Mouse (Mus musculus): ENCODE results near the gene Ephx3. TPM values are rescaled to one million over a fixed set of nuclear protein-coding genes. Genes with fewer than 3 reads are reported as not detected.

Gene Ephx3
- total and polyA plus RNA-seq, 3 experiments, result 0.24 to 0.30 TPM; not detected in 1

DNA sequence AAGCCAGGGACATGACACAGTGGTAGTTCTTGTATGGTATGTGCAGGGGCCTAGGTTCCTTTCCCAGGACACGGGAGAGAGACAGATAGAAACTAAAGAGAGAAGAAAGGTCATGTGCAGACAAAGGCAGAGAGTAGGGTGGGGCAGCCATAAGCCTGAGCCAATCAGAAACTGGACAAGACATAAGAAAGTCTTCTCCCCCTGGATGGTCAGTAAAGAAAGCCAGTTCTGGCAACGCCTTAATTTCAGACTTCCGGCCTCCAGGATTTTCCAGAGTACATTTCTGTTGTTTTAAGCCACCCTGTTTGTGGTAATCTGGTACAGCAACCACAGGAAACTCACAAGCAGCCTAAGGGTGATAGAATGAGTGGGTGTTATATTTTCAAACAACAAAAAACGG, 28.5 kb downstream of the Ephx3 start:
- no peak overlapping the region for H3K4me2 ChIP-seq (ENCODE audit: insufficient read depth, low read depth, poor library complexity, severe bottlenecking)
- no peak overlapping the region for H3K4me3 ChIP-seq (replicated peaks in 1 of 3; ENCODE audit: low read depth in 2 of 3, low read length in 2 of 3, poor library complexity in 1 of 3)
- dilution Hi-C loops (cut with MboI; ENCODE audit: extremely low pct_ligation_motif_present, extremely low pct_unique_long_range_greater_than_20kb, low sequenced_read_pairs), result no loop called here
- DNase-seq (ENCODE audit: extremely low read depth), result no peak
- H3K27ac ChIP-seq (ENCODE audit: insufficient read depth, low read depth), result no peak overlapping the region
- no peak overlapping the region for H3K9ac ChIP-seq (ENCODE audit: insufficient read depth, low read depth)
- H3K9me3 ChIP-seq (replicated peaks; ENCODE audit: low read length), result no peaks in the 10 kb centered on the region
- peaks cover 51% of the 10 kb centered on the region for H3K27me3 ChIP-seq (replicated peaks)
- TF ChIP-seq POLR2AphosphoS2 (IDR thresholded peaks at IDR 0.05; ENCODE audit: low read depth, low read length) (no peak), HCFC1 (IDR thresholded peaks at IDR 0.05; ENCODE audit: low read depth, low read length) (no peak), JUND (conservative IDR thresholded peaks at IDR 0.05; ENCODE audit: low read depth, low read length) (no peak)
- in situ Hi-C loops (cut with MboI; ENCODE audit: low pct_ligation_motif_present, low pct_unique_long_range_greater_than_20kb, low sequenced_read_pairs), result no loop called here
- no peaks in the 10 kb centered on the region for H3K79me2 ChIP-seq (replicated peaks; ENCODE audit: control insufficient read depth, extremely low read depth, insufficient read depth, poor library complexity, severe bottlenecking)
- peaks cover 24 to 28% of the 10 kb centered on the region in 2 experiments for H3K4me1 ChIP-seq (ENCODE audit: control insufficient read depth in 1 of 2, insufficient read depth in 2 of 2)
- no peaks in the 10 kb centered on the region for H3K36me3 ChIP-seq (replicated peaks in 1 of 2; ENCODE audit: control insufficient read depth in 1 of 2, insufficient read depth in 1 of 2, low read length in 1 of 2)

DNA sequence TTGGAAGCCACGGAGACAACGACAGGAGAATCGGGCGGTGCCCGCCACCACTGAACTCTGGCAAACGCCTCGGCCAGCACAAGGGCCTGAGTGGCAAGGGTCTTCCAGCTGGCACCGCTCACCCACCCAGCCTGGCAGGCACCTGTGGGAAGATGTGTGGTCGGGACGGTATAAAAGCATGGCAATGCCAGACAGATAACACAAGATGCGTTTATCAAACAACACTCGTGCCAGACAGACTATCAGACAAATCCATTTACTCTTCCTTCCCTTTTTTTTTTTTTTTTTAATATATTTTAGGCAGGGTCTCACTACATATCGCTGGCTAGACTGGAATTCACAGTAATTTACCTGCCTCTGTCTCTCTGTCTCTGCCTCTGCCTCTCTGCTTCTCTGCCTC, 30.5 kb downstream of the Ephx3 start:
- dilution Hi-C loops (cut with MboI; ENCODE audit: extremely low pct_ligation_motif_present, extremely low pct_unique_long_range_greater_than_20kb, low sequenced_read_pairs) (no loop called here), in situ Hi-C loops (cut with MboI; ENCODE audit: low pct_ligation_motif_present, low pct_unique_long_range_greater_than_20kb, low sequenced_read_pairs) (no loop called here)
- no peak overlapping the region for H3K4me3 ChIP-seq (replicated peaks in 1 of 3; ENCODE audit: low read depth in 2 of 3, low read length in 2 of 3, poor library complexity in 1 of 3)
- H3K9me3 ChIP-seq (replicated peaks; ENCODE audit: low read length), result no peaks in the 10 kb centered on the region
- H3K27me3 ChIP-seq (replicated peaks), result peaks cover 51% of the 10 kb centered on the region
- no peak overlapping the region for H3K27ac ChIP-seq (ENCODE audit: insufficient read depth, low read depth)
- H3K4me1 ChIP-seq (ENCODE audit: control insufficient read depth in 1 of 2, insufficient read depth in 2 of 2), result peaks cover 9 to 13% of the 10 kb centered on the region in 2 experiments
- no peak for TF ChIP-seq GABPA (IDR thresholded peaks at IDR 0.05; ENCODE audit: insufficient replicate concordance, low read depth, low read length)
- TF ChIP-seq MAX (IDR thresholded peaks at IDR 0.05; ENCODE audit: low read length), result no peak
- no peak for TF ChIP-seq JUND (conservative IDR thresholded peaks at IDR 0.05; ENCODE audit: low read depth, low read length)
- no peak for TF ChIP-seq EP300 (IDR thresholded peaks at IDR 0.05; ENCODE audit: low read length)
- TF ChIP-seq RCOR1 (conservative IDR thresholded peaks at IDR 0.05; ENCODE audit: low read depth, low read length), result no peak
- no peak for TF ChIP-seq HCFC1 (IDR thresholded peaks at IDR 0.05; ENCODE audit: low read depth, low read length)
- TF ChIP-seq ZKSCAN1 (IDR thresholded peaks at IDR 0.05; ENCODE audit: borderline replicate concordance, low read depth, low read length), result no peak
- TF ChIP-seq BHLHE40 (IDR thresholded peaks at IDR 0.05; ENCODE audit: low read depth, low read length), result no peak
- TF ChIP-seq MXI1 (IDR thresholded peaks at IDR 0.05; ENCODE audit: low read depth, low read length), result no peak
- no peak for TF ChIP-seq RAD21 (IDR thresholded peaks at IDR 0.05; ENCODE audit: low read depth, low read length)
- no peak for TF ChIP-seq UBTF (IDR thresholded peaks at IDR 0.05; ENCODE audit: low read depth, low read length)
- no peak for TF ChIP-seq MYC (IDR thresholded peaks at IDR 0.05; ENCODE audit: low read depth, low read length)
- no peak for TF ChIP-seq ELF1 (IDR thresholded peaks at IDR 0.05; ENCODE audit: low read depth, low read length)
- no peak for TF ChIP-seq SIN3A (IDR thresholded peaks at IDR 0.05; ENCODE audit: low read length)
- no peak for TF ChIP-seq NELFE (IDR thresholded peaks at IDR 0.05; ENCODE audit: low read depth, low read length)
- TF ChIP-seq TCF12 (IDR thresholded peaks at IDR 0.05; ENCODE audit: low read depth, low read length), result no peak
- DNase-seq (ENCODE audit: extremely low read depth), result no peak
- no peak overlapping the region for H3K9ac ChIP-seq (ENCODE audit: insufficient read depth, low read depth)
- no peak overlapping the region for H3K4me2 ChIP-seq (ENCODE audit: insufficient read depth, low read depth, poor library complexity, severe bottlenecking)
- no peaks in the 10 kb centered on the region for H3K79me2 ChIP-seq (replicated peaks; ENCODE audit: control insufficient read depth, extremely low read depth, insufficient read depth, poor library complexity, severe bottlenecking)
- no peaks in the 10 kb centered on the region for H3K36me3 ChIP-seq (replicated peaks in 1 of 2; ENCODE audit: control insufficient read depth in 1 of 2, insufficient read depth in 1 of 2, low read length in 1 of 2)
